Mouse (Mus musculus) hindbrain, embryonic 16.5 days (tissue): Measurements from ENCODE around the gene Haus8. TPM values are rescaled to one million over a fixed set of nuclear protein-coding genes. Genes with fewer than 3 reads are reported as not detected.
"Not testable (repeated sequence)": the region's sequence is repeated elsewhere in the genome, so short reads cannot be mapped to it uniquely, and the experiment has no call there.

Experiments
- ATAC-seq: fragments of 200-750 bp; cut with Nextera tagmentation; 2 replicates; pipeline ENCODE4 v1.8.0; 2017; ENCODE audit warnings: moderate TSS enrichment, moderate library complexity
- H3K27ac ChIP-seq: fragments of 300-500 bp; sonication (generic); 2 replicates; pipeline ENCODE4 v1.5.1; 2014; ENCODE audit warnings: low read depth, mild to moderate bottlenecking, control low read depth, low read length, moderate library complexity
- H3K27me3 ChIP-seq: fragments of 300-500 bp; sonication (generic); replicated peaks from 2 replicates; pipeline ENCODE4 v1.6.1; 2014; ENCODE audit warnings: low read length; ENCODE audit not compliant: control insufficient read depth, insufficient read depth
- H3K36me3 ChIP-seq: fragments of 300-500 bp; sonication (generic); 2 replicates; pipeline ENCODE4 v1.6.1; 2014; ENCODE audit warnings: mild to moderate bottlenecking, low read length, moderate library complexity, mixed read lengths; ENCODE audit not compliant: control insufficient read depth, insufficient read depth
- H3K4me1 ChIP-seq: fragments of 300-500 bp; sonication (generic); 2 replicates; pipeline ENCODE4 v1.6.1; 2014; ENCODE audit warnings: low read depth, low read length; ENCODE audit not compliant: control insufficient read depth, insufficient read depth
- H3K4me2 ChIP-seq: fragments of 300-500 bp; sonication (generic); 2 replicates; pipeline ENCODE4 v1.6.1; 2014; ENCODE audit warnings: mild to moderate bottlenecking, low read length, control low read depth, moderate library complexity
- H3K4me3 ChIP-seq: fragments of 300-500 bp; sonication (generic); 2 replicates; pipeline ENCODE4 v1.5.1; 2014; ENCODE audit warnings: mild to moderate bottlenecking, low read length, control low read depth, moderate library complexity
- H3K9ac ChIP-seq: fragments of 300-500 bp; sonication (generic); 2 replicates; pipeline ENCODE4 v1.6.1; 2014; ENCODE audit warnings: low read depth, mild to moderate bottlenecking, control low read depth, low read length, moderate library complexity
- H3K9me3 ChIP-seq: fragments of 300-500 bp; sonication (generic); 2 replicates; pipeline ENCODE4 v1.6.1; 2014; ENCODE audit warnings: mild to moderate bottlenecking, low read length, moderate library complexity; ENCODE audit not compliant: control insufficient read depth
- WGBS: fragments of 180-500 bp; shearing (Covaris S2); extraction: QIAGEN DNeasy Blood & Tissue Kit; methylation state at CpG from one replicate; pipeline ENCODE4 v1.1.7; 2014; 5-methylcytosine and 5-hydroxymethylcytosine counted together
- polyA plus RNA-seq: library from polyadenylated mRNA; unstranded; fragments of >200 nt; fragmentation: Nextera tagmentation; extraction: Ambion mirVana; gene quantifications from 2 replicates; pipeline ENCODE4 v1.2.1, GENCODE M21; 2015

Gene Haus8
- 72.5 and 73.9 TPM in 2 replicates for polyA plus RNA-seq

- peaks cover 21% of the 10 kb centered on the region for H3K4me1 ChIP-seq
- no peaks in the 10 kb centered on the region for H3K9me3 ChIP-seq
- H3K27ac ChIP-seq: peak within 1 kb of the TSS; percentile 81
- peak within 1 kb of the TSS; percentile 80 for H3K9ac ChIP-seq
- H3K4me3 ChIP-seq: peak within 1 kb of the TSS; percentile 78
- H3K4me2 ChIP-seq: peak within 1 kb of the TSS; percentile 93
- under 1% methylated on average over 82 of the region's 84 CpGs for WGBS
- peak; percentile 99 for ATAC-seq
- H3K36me3 ChIP-seq: no peaks in the 10 kb centered on the region
- H3K27me3 ChIP-seq: no peaks in the 10 kb centered on the region
Measured at GRCm38 (mm10) chr8:71272286-71273150, at the start of gene Haus8, which contains the start of gene Myo9b. TSS of gene Haus8 (minus strand) at chr8:71272934. TSS of gene Myo9b (plus strand) at chr8:71272714.

GRCm38 (mm10) chr8:71319760-71320159, 47.0 kb upstream of the Haus8 start:
- H3K36me3 ChIP-seq: peaks cover 17% of the 10 kb centered on the region
- WGBS: 90% methylated on average over 2 of the region's 2 CpGs
- not testable (repeated sequence) for H3K4me1 ChIP-seq, H3K27ac ChIP-seq, H3K27me3 ChIP-seq, H3K4me2 ChIP-seq, H3K9me3 ChIP-seq, H3K4me3 ChIP-seq, ATAC-seq, H3K9ac ChIP-seq

GRCm38 (mm10) chr8:71318610-71319009, 45.9 kb upstream of the Haus8 start:
- not testable (repeated sequence) for H3K4me1 ChIP-seq, H3K27me3 ChIP-seq, H3K9me3 ChIP-seq, H3K9ac ChIP-seq, ATAC-seq, H3K4me3 ChIP-seq, H3K4me2 ChIP-seq, H3K27ac ChIP-seq
- H3K36me3 ChIP-seq: peaks cover 12% of the 10 kb centered on the region
- 85% methylated on average over 5 of the region's 5 CpGs for WGBS

- no peaks in the 10 kb centered on the region for H3K9me3 ChIP-seq
- H3K27ac ChIP-seq: no peak overlapping the region
- H3K9ac ChIP-seq: no peak overlapping the region
- no peaks in the 10 kb centered on the region for H3K27me3 ChIP-seq
- no peak overlapping the region for H3K4me3 ChIP-seq
- ATAC-seq: no peak
- H3K4me1 ChIP-seq: peaks cover 3% of the 10 kb centered on the region
- H3K36me3 ChIP-seq: peaks cover 2% of the 10 kb centered on the region; the same call in 1 of the 2 replicates
- H3K4me2 ChIP-seq: no peak overlapping the region
Measured at GRCm38 (mm10) chr8:71316486-71317031, 43.8 kb upstream of the Haus8 start.

GRCm38 (mm10) chr8:71315972-71316371, 43.2 kb upstream of the Haus8 start:
- no peaks in the 10 kb centered on the region for H3K27me3 ChIP-seq
- no peak overlapping the region for H3K4me3 ChIP-seq
- H3K27ac ChIP-seq: no peak overlapping the region
- 94% methylated on average over 5 of the region's 5 CpGs for WGBS
- peaks cover 3% of the 10 kb centered on the region for H3K4me1 ChIP-seq
- no peaks in the 10 kb centered on the region for H3K9me3 ChIP-seq
- H3K36me3 ChIP-seq: peaks cover 2% of the 10 kb centered on the region; the same call in 1 of the 2 replicates
- H3K4me2 ChIP-seq: no peak overlapping the region
- ATAC-seq: no peak
- no peak overlapping the region for H3K9ac ChIP-seq

- Histone ChIP-seq H3K4me1 (peaks cover 3% of the 10 kb centered on the region), H3K27me3 (no peaks in the 10 kb centered on the region), H3K4me3 (no peak overlapping the region), H3K4me2 (no peak overlapping the region), H3K9me3 (no peaks in the 10 kb centered on the region), H3K9ac (no peak overlapping the region), H3K36me3 (peaks cover 2% of the 10 kb centered on the region; the same call in 1 of the 2 replicates), H3K27ac (no peak overlapping the region)
- no peak for ATAC-seq
- 94% methylated on average over 2 of the region's 2 CpGs for WGBS
Measured at GRCm38 (mm10) chr8:71313951-71314350, 41.2 kb upstream of the Haus8 start.

GRCm38 (mm10) chr8:71312700-71313099, 40.0 kb upstream of the Haus8 start:
- Histone ChIP-seq H3K27ac (no peak overlapping the region), H3K36me3 (peaks cover 2% of the 10 kb centered on the region; the same call in 1 of the 2 replicates), H3K9ac (no peak overlapping the region), H3K27me3 (no peaks in the 10 kb centered on the region), H3K4me1 (peaks cover 3% of the 10 kb centered on the region), H3K4me3 (no peak overlapping the region), H3K4me2 (no peak overlapping the region), H3K9me3 (no peaks in the 10 kb centered on the region)
- 59% methylated on average over 1 of the region's 1 CpGs for WGBS
- no peak for ATAC-seq

GRCm38 (mm10) chr8:71310446-71310845, 37.7 kb upstream of the Haus8 start:
- ATAC-seq: no peak
- Histone ChIP-seq H3K4me1 (peaks cover 3% of the 10 kb centered on the region), H3K27ac (no peak overlapping the region), H3K27me3 (no peaks in the 10 kb centered on the region), H3K4me3 (no peak overlapping the region), H3K9ac (no peak overlapping the region), H3K36me3 (no peaks in the 10 kb centered on the region), H3K9me3 (no peaks in the 10 kb centered on the region), H3K4me2 (no peak overlapping the region)
- 74% methylated on average over 6 of the region's 6 CpGs for WGBS

- Histone ChIP-seq H3K4me3 (no peak overlapping the region), H3K4me2 (no peak overlapping the region), H3K9ac (no peak overlapping the region), H3K27ac (no peak overlapping the region), H3K36me3 (no peaks in the 10 kb centered on the region), H3K4me1 (peaks cover 3% of the 10 kb centered on the region), H3K27me3 (no peaks in the 10 kb centered on the region), H3K9me3 (no peaks in the 10 kb centered on the region)
- no peak for ATAC-seq
- 95% methylated on average over 4 of the region's 4 CpGs for WGBS
Measured at GRCm38 (mm10) chr8:71307913-71308312, 35.2 kb upstream of the Haus8 start.
